Mouse (Mus musculus): ENCODE data around the gene Cyp3a44.
"Not testable (repeated sequence)": the region's sequence is repeated elsewhere in the genome, so short reads cannot be mapped to it uniquely, and the experiment has no call there.

Gene Cyp3a44

GRCm38 (mm10) chr5:145805796-145806195, at the start of gene Cyp3a44:
Gene Cyp3a44 (minus strand): TSS chr5:145805874.
- DNase-seq: not testable (repeated sequence)

- DNase-seq: not testable (repeated sequence)
Observed at GRCm38 (mm10) chr5:145800229-145800628, 5.4 kb downstream of the Cyp3a44 start.

GRCm38 (mm10) chr5:145793232-145793631, 12.4 kb downstream of the Cyp3a44 start:
- DNase-seq: not testable (repeated sequence)

- DNase-seq: not testable (repeated sequence)
Observed at GRCm38 (mm10) chr5:145737512-145737911, 68.2 kb downstream of the Cyp3a44 start.

Measured in right cerebral cortex, postnatal 14 days (tissue).